Mouse (Mus musculus) adrenal gland, adult (tissue): ENCODE results near the gene Nfe2.
"Not testable (repeated sequence)": the region's sequence is repeated elsewhere in the genome, so short reads cannot be mapped to it uniquely, and the experiment has no call there.

Experiments used
- DNase-seq, 2 experiments: peaks; one replicate each; pipeline ENCODE4 v3.0.0; 2022 to 2023; ENCODE audit warnings: low spot score in 1 of 2; ENCODE audit not compliant: inconsistent age in 2 of 2

Nfe2 gene

GRCm38 (mm10) chr15:103292673-103293345 is 34.6 kb upstream of the Nfe2 start:
- peak; percentile 33 to 89 for DNase-seq

- DNase-seq = no peak
These were observed 32.6 kb upstream of the Nfe2 start for GRCm38 (mm10) chr15:103290843-103291242.

DNA sequence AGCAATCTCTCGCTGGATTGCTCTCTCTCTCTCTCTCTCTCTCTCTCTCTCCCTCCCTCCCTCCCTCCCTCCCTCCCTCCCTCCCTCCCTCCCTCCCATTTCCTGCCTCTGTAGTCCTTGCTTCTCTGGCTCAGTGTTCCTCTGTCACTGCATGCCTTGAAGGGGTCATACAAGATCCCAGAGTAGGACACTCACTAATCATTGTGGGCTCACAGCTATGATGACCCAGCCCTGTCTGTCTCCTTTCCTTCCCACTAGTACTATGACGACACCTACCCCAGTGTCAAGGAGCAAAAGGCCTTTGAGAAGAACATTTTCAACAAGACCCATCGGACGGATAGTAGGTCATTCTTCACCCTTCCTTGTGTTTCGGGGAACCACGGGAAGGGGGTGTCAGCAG is 32.2 kb upstream of the Nfe2 start:
- no peak for DNase-seq

- DNase-seq = no peak
These were observed 31.4 kb upstream of the Nfe2 start for GRCm38 (mm10) chr15:103289600-103289999.

- DNase-seq = peak in 1 of 2 experiments; percentile 72
These were observed 27.7 kb upstream of the Nfe2 start for GRCm38 (mm10) chr15:103285778-103286417.

- DNase-seq = peak; percentile 37 to 81
These were observed 26.4 kb upstream of the Nfe2 start for GRCm38 (mm10) chr15:103284647-103285046.

DNA sequence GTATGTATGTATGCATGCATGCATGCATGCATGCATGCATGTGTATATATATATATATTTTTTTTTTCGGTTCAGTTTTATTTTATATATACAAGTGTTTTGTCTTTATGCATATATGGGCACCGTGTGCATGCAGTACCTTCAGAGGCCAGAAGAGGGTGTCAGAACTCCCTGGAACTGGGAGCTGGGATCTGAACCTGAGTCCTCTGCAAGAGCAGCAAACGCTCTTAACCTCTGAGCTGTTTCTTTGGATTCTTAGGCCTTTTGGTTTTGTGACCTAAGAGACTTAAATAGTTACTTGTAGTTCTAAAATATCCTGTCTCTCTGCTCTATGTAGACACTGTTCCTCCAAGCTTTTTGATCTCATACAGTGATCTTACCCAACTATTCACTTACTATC is 25.9 kb upstream of the Nfe2 start:
- peak; percentile 53 to 86 for DNase-seq

- no peak for DNase-seq
These were observed 23.4 kb upstream of the Nfe2 start for GRCm38 (mm10) chr15:103281465-103282205.

DNA sequence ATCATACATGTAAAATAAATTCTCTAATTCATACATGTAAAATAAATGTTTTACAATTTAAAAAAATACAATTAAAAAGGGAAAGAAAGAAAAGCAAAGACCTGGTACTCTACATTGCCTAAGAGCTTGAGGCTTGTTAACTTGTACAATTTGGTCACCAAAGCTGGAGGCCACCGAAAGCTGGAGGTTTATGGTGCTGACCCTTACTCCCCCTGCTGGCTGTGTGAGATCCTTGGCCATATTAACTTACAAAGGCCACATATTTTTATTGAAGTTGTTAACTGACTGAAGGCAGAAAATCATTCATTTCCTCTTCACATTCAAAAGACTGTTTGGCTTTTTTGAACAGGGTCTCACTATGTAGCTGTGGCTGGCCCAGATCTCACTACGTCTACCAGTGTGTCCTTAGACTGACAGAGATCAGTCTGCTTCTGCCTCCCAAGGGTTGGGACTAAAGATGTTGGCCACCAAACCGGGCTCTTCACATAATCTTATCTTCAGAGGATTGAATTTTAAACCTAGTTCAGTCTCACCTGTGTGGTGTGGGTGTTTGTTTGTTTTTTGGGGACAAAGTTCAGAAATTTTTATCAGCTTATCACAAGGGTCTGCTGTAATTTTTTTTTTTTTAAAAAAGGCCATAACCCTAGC is 22.7 kb upstream of the Nfe2 start:
- peak in 1 of 2 experiments; percentile 68 for DNase-seq

- DNase-seq = peak in 1 of 2 experiments; percentile 63
These were observed 21.5 kb upstream of the Nfe2 start for GRCm38 (mm10) chr15:103279750-103280149.

- DNase-seq = peak in 1 of 2 experiments; percentile 19
These were observed 19.7 kb upstream of the Nfe2 start for GRCm38 (mm10) chr15:103277949-103278348.

DNA sequence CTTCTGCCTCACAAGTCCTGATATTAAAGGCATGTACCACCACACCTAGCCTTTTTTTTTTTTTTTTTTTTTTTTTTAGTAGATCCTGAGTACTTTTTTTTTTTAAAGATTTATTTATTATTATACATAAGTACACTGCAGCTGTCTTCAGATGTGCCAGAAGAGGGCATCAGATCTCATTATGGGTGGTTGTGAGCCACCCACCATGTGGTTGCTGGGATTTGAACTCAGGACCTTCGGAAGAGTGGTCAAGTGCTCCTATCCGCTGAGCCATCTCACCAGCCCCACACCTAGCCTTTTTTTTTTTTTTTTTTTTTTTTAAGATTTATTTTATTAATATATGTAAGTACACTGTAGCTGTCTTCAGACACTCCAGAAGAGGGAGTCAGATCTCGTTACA is 17.7 kb upstream of the Nfe2 start:
- DNase-seq = not testable (repeated sequence)

- peak; percentile 97 to 98 for DNase-seq
These were observed 14.4 kb upstream of the Nfe2 start, which contains the start of gene Copz1 for GRCm38 (mm10) chr15:103272419-103273279. Gene Copz1, plus strand, starts transcription at chr15:103272714.

GRCm38 (mm10) chr15:103268903-103269302 is 10.7 kb upstream of the Nfe2 start:
- DNase-seq = no peak

GRCm38 (mm10) chr15:103264794-103265193 is 6.6 kb upstream of the Nfe2 start:
- DNase-seq = no peak

DNA sequence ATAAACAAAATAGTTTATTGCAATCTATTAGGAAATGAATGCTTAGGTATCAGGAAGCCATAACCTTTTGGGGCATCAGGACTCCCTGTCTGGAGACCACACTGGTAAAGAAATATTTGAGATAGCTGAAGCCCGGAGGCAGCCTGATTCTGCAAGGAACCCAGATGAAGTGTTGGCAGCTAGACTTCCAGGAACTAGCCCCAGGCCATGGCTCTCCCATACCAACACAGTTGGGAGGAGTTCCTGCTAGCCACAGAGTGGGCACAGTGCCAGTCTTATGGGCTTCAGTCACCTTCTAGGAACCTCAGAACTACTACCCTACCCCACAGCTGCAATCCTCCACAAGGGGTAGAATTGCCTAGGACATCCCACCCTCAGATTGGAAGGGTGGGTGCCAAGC is 1.8 kb upstream of the Nfe2 start:
- DNase-seq = peak in 1 of 2 experiments; percentile 29

DNA sequence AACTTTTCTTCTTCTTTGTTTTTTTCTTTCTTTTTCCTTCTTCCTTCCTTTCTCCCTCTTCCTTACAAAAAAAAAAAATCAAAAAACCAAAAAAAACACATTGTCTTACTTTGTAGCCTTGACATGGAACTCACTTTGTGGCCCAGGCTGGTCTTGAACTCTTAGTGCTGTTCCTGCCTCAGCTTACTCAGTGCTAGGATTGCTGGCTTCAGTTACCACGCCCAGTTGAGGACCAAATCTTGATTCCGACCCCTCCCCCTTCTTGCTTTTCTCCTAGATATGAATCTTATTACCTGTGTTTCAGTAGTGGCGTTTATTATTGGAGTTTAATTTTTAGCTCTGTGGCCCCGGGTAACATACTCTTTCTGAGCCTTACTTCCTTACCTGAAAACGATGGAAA is 959 bp upstream of the Nfe2 start:
- no peak for DNase-seq

DNA sequence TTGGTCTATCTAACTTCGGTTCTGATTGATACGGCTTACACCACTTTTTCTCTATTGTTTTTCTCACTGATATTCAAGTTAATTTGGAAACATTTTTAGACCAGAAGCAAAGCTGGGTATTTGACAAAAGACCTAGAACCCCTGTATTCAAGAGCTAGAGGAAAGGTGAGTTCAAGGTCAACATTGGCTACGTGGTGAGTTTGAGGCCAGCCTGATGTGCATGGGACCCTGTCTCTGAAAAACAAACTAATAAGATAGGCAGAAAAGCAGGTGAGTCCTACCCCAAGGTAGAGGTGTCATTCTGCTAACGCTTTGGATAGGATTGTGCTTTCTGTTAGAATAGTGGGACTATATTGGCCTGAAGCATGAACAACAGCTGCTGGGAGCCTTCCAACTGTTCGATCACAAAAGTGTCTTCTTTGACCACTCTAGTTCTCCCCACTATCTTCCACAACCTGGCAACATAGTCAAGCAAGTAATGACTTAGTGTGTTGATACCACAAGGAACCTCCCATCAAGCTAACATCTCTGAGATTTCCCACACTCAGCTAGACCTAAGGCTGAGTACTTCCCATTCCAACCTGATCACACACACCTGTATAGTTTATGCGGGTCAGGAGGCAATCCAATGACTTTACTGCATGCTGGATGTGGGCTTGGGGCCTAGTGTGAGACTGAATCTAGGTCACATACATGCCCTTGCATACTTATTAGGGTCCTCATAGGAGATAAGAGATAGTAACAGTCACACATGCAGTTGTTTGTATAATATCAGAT is 1.8 kb downstream of the Nfe2 start:
- DNase-seq = no peak

DNA sequence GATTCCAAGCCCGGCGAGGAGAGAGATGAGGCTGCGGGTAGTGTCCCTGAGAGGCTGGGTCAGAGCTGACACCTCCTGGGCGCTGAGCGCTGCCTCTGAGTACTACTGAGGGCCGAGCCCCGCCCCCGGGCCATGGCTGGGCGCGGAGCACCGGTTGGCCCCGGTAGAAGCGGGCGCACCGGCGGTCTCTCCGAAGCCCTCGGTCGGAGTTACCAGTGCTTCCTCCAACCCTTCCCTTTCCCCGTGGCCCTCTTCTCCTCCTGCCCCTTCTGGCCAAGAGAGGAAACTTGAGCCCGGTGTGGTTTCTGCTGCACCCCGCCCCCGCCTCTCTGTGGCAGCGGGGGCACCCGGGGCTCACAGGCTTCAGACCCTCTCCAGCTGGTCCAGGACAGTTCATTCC is 3.0 kb downstream of the Nfe2 start:
- peak; percentile 53 to 66 for DNase-seq

DNA sequence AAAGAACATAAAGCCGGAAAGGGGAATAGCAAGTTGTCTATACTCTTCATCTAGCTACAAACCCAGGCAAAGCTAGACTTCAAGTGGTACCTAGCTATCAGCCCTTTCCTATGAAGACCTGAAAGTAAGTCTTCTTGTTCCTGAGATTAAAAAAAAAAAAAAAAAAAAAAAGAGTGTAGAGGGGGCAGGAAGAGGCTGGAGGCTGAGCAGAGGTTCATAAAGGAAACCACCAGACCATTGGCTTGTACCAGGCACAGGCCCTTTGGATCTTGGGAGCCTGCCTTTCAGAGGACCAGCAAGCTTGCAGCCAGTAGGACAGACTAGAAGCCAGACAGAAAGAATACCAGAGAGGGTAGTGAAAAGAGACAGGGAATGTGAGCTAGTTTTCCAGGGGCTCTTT is 4.9 kb downstream of the Nfe2 start:
- DNase-seq = no peak
